Mouse (Mus musculus) lung, embryonic 15.5 days (tissue): ENCODE measurements around the gene Cited2. TPM values are rescaled to one million over a fixed set of nuclear protein-coding genes. Genes with fewer than 3 reads are reported as not detected.

Source experiments
- ATAC-seq: fragments of 200-750 bp; cut with Nextera tagmentation; 2 replicates; pipeline ENCODE4 v1.8.0; 2017; ENCODE audit warnings: moderate number of reproducible peaks, borderline replicate concordance; ENCODE audit not compliant: low FRiP score, low TSS enrichment; ENCODE audit errors: extremely low read depth
- H3K27ac ChIP-seq: fragments of 300-500 bp; sonication (generic); 2 replicates; pipeline ENCODE4 v1.5.1; 2015; ENCODE audit warnings: moderate library complexity, mild to moderate bottlenecking, inconsistent platforms
- H3K27me3 ChIP-seq: fragments of 300-500 bp; sonication (generic); 2 replicates; pipeline ENCODE4 v1.6.1; 2015; ENCODE audit warnings: inconsistent platforms
- H3K36me3 ChIP-seq: fragments of 300-500 bp; sonication (generic); 2 replicates; pipeline ENCODE4 v1.6.1; 2015; ENCODE audit warnings: inconsistent platforms
- H3K4me1 ChIP-seq: fragments of 300-500 bp; sonication (generic); 2 replicates; pipeline ENCODE4 v1.6.1; 2015; ENCODE audit warnings: inconsistent platforms
- H3K4me2 ChIP-seq: fragments of 300-500 bp; sonication (generic); 2 replicates; pipeline ENCODE4 v1.6.1; 2015; ENCODE audit warnings: inconsistent platforms, mild to moderate bottlenecking, moderate library complexity
- H3K4me3 ChIP-seq: fragments of 300-500 bp; sonication (generic); 2 replicates; pipeline ENCODE4 v1.5.1; 2015; ENCODE audit warnings: mild to moderate bottlenecking, inconsistent platforms
- H3K9ac ChIP-seq: fragments of 300-500 bp; sonication (generic); 2 replicates; pipeline ENCODE4 v1.6.1; 2015; ENCODE audit warnings: inconsistent platforms
- H3K9me3 ChIP-seq: fragments of 300-500 bp; sonication (generic); 2 replicates; pipeline ENCODE4 v1.6.1; 2016; ENCODE audit warnings: inconsistent platforms
- WGBS: fragments of 180-500 bp; shearing (Covaris S2); methylation state at CpG from one replicate; pipeline ENCODE4 v1.1.7; 2015; 5-methylcytosine and 5-hydroxymethylcytosine counted together
- polyA plus RNA-seq: library from polyadenylated mRNA; unstranded; fragments of >200 nt; fragmentation: Nextera tagmentation; extraction: Ambion mirVana; gene quantifications from 2 replicates; pipeline ENCODE4 v1.2.1, GENCODE M21; 2015

The Cited2 gene
- polyA plus RNA-seq, 1 experiment from 2014 or later = 32.8 TPM

DNA sequence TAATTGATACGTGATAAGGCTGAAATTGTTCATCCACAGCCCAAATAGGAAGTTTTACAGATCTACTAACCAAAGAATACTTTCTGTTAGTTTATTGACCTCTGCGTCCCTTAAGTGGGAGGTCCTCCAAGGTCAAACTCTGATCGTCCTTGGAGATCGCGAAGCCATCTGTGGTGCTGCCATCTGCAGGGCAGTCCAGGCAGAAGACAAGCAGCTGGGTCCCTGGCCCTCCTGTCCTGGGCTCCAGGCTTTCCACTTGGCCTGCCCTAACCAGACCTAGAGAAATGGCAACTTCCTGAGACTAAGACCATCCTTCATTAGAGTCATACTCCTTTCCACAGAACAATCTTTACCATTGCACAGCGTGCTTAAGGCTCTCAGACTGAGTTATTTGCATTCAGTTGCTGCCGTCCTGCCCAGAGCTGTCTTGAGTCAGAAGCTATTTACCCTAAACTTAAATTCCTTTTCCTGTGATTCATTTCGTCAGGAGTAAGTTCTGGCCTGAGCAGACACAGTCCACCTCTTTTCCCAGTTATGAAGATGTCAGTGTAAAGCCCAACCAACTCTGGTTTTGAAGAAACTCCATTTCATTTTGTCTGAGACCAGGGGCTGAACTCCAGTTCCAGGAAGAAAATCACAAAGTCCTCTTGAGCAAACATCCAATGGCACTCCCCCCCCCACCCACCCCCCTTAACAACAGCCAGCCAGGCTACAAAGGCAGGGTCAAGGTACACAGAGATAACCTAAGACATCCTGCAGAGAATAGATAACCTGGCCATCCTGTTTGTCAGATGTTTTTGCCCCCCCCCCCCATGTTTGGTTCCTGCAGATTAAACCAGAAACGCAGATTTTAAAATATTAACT, 38.0 kb downstream of the Cited2 start:
- Histone ChIP-seq H3K27ac (no peak overlapping the region), H3K4me3 (no peak overlapping the region), H3K36me3 (no peaks in the 10 kb centered on the region), H3K9me3 (no peaks in the 10 kb centered on the region), H3K4me1 (no peaks in the 10 kb centered on the region), H3K27me3 (no peaks in the 10 kb centered on the region), H3K4me2 (no peak overlapping the region), H3K9ac (no peak overlapping the region)
- no peak for ATAC-seq
- WGBS = 45% methylated on average over 9 of the region's 9 CpGs

DNA sequence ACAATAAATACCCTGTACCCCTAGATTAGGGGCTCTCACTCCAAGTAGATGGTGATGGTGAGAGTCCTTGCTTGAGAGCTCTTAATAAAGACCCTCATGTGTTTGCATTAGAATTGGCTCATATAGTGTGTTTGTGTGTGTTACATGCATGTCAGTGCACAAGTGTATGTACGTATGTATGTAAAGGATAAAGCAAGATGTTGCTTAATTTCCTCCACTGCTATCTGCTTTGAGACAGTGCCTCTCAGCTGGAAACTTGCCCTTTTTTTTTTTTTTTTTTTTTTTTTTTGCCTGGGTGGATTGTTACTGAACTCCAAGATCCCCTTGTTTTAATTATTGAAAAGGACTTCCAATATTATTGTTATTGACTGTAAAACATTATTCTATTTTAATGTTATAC, 38.6 kb downstream of the Cited2 start:
- 53% methylated on average over 1 of the region's 1 CpGs for WGBS

DNA sequence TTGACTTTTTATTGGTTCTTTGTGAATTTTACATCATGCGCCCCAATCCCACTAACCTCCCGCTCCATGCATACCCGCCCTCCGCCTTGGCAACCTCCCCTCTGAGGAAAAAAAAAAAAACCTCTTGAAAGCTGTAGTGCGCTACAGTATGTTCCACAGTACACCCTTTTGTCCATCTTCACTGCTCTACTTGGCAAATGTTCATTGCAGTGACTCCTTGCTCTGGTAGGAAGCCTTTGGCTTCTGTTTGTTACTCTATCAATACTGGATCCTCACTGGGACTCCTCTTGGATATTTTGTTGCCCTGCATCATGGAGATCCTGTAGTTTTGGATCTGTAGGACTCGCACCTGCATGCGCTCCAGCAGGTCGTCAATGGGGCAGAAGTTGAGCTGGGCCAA, 39.9 kb downstream of the Cited2 start:
- Histone ChIP-seq H3K4me1 (no peaks in the 10 kb centered on the region), H3K27ac (no peak overlapping the region), H3K27me3 (no peaks in the 10 kb centered on the region), H3K36me3 (no peaks in the 10 kb centered on the region), H3K4me3 (no peak overlapping the region), H3K9me3 (no peaks in the 10 kb centered on the region), H3K4me2 (no peak overlapping the region), H3K9ac (no peak overlapping the region)
- no peak for ATAC-seq
- 95% methylated on average over 8 of the region's 8 CpGs for WGBS

More for the DNA sequence above, 38.6 kb downstream of the Cited2 start:
- H3K4me2 ChIP-seq = no peak overlapping the region
- H3K4me3 ChIP-seq = no peak overlapping the region
- no peaks in the 10 kb centered on the region for H3K9me3 ChIP-seq
- no peaks in the 10 kb centered on the region for H3K27me3 ChIP-seq
- no peak overlapping the region for H3K9ac ChIP-seq
- no peak overlapping the region for H3K27ac ChIP-seq
- no peaks in the 10 kb centered on the region for H3K36me3 ChIP-seq
- no peak for ATAC-seq
- no peaks in the 10 kb centered on the region for H3K4me1 ChIP-seq

DNA sequence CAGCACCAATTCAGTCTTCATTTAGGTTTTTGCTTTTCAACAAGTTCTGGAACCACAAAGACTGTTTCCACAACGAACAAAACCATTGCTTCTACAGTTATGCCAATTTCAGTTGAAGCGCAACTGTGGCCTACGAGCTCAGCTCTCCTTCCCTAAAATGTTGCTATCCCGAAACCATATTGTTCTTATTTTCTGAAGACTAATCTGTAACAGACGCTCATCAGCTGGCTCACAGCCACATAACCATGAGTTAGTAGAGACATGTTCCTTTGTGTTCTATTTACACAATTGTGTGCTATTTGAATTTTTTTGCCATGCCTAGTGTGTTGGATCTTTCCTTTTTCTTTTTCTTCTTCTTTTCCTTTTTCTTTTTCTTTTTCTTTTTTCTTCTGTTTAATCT, 46.8 kb downstream of the Cited2 start:
- Histone ChIP-seq H3K27ac (no peak overlapping the region), H3K4me2 (no peak overlapping the region), H3K27me3 (no peaks in the 10 kb centered on the region), H3K36me3 (no peaks in the 10 kb centered on the region), H3K9me3 (no peaks in the 10 kb centered on the region), H3K4me1 (no peaks in the 10 kb centered on the region), H3K9ac (no peak overlapping the region), H3K4me3 (no peak overlapping the region)
- WGBS = 72% methylated on average over 5 of the region's 5 CpGs
- ATAC-seq = no peak

DNA sequence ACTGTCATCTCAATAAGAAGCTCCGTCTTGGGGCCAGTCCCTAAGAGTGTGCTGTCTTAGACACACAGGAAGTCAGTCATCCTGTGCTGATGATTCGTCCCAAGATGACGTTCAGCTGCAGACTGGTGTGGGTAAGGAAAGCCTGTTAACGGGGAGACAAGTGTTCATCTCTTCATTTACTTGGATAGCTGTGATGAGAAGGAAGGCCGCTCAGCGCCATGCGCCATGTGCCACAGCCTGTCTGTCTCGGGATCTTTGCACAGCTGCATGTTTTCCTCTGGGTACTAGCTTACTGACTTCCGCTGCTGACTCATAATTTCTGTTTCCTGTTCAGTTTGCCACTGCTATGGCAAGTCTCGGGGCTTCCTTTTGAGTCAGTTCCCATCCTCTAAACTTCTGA, 49.3 kb downstream of the Cited2 start:
- H3K27ac ChIP-seq = no peak overlapping the region
- no peak overlapping the region for H3K4me2 ChIP-seq
- H3K36me3 ChIP-seq = no peaks in the 10 kb centered on the region
- ATAC-seq = no peak
- H3K9ac ChIP-seq = no peak overlapping the region
- 59% methylated on average over 10 of the region's 10 CpGs for WGBS
- no peaks in the 10 kb centered on the region for H3K27me3 ChIP-seq
- H3K4me1 ChIP-seq = no peaks in the 10 kb centered on the region
- H3K4me3 ChIP-seq = no peak overlapping the region
- no peaks in the 10 kb centered on the region for H3K9me3 ChIP-seq

DNA sequence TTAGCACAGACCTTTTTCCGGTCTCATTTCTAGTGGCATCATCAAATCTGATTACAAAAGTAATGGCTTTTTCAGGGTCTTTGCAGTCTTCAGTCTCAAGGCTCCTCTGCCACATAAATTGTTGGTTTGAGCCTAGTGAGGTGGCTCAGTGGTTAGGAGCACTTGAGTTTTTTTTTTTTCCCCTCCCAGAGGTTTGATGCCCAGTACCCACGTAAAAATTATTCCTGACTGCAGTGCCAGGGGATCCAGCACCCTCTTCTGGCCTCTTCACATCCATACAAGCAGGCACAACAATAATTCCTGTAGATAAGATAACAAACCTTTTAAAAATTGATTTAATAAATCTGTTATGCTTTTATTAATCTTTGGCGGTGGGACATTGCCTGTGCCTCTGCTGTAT, 51.3 kb downstream of the Cited2 start:
- no peak for ATAC-seq
- Histone ChIP-seq H3K9me3 (no peaks in the 10 kb centered on the region), H3K4me2 (no peak overlapping the region), H3K36me3 (no peaks in the 10 kb centered on the region), H3K27me3 (no peaks in the 10 kb centered on the region), H3K27ac (no peak overlapping the region), H3K4me3 (no peak overlapping the region), H3K4me1 (no peaks in the 10 kb centered on the region), H3K9ac (no peak overlapping the region)
- WGBS = 75% methylated on average over 3 of the region's 3 CpGs

DNA sequence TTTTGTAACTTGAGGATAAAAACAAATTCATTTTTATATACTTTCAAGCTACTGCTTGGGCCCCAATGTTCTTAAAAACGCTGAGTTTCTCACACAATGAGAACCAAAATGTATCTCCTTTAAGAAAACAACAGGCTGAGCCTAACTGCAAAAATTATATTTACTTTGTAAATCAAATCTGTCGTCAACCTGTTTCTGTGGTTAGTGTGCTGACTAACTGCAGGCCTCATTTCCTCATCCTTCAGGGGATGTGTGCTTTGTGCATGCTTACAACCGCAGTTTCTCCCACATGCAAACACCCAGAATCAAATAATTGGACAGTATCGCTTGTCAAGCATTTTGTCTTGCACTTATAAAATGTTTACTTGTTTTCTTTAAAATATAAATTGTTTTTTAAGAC, 52.1 kb downstream of the Cited2 start:
- Histone ChIP-seq H3K27me3 (no peaks in the 10 kb centered on the region), H3K9ac (no peak overlapping the region), H3K9me3 (no peaks in the 10 kb centered on the region), H3K4me1 (no peaks in the 10 kb centered on the region), H3K36me3 (no peaks in the 10 kb centered on the region), H3K4me2 (no peak overlapping the region), H3K27ac (no peak overlapping the region), H3K4me3 (no peak overlapping the region)
- 53% methylated on average over 4 of the region's 4 CpGs for WGBS
- ATAC-seq = no peak

Other genes with a start within 250 kb of the Cited2 start
- 1.1 and 1.3 TPM in 2 replicates for gene Txlnb, start 73.0 kb downstream of the Cited2 start, polyA plus RNA-seq
- 2.9 and 4.7 TPM in 2 replicates for gene Heca, start 224.8 kb downstream of the Cited2 start, polyA plus RNA-seq